Mouse (Mus musculus): ENCODE results near the gene Ccnl2. TPM values are rescaled to one million over a fixed set of nuclear protein-coding genes. Genes with fewer than 3 reads are reported as not detected.
A peak's percentile ranks its signal among the peaks of the same experiment; 100 is the strongest.
"Not testable (repeated sequence)": the region's sequence is repeated elsewhere in the genome, so short reads cannot be mapped to it uniquely, and the experiment has no call there.

Ccnl2 gene
- total RNA-seq, 2 experiments from 2014 or later, result 94.2 to 141 TPM

GRCm38 (mm10) chr4:155788300-155788699 is 24.0 kb upstream of the Ccnl2 start:
- peak; percentile 76 for ATAC-seq (replicated peaks; ENCODE audit: low FRiP score, low TSS enrichment, poor library complexity, severe bottlenecking)

- not testable (repeated sequence) for ATAC-seq (replicated peaks; ENCODE audit: low FRiP score, low TSS enrichment, poor library complexity, severe bottlenecking)
Measured at GRCm38 (mm10) chr4:155788833-155789232, 23.5 kb upstream of the Ccnl2 start.

GRCm38 (mm10) chr4:155790021-155790489 is 22.2 kb upstream of the Ccnl2 start, which contains the start of gene Ankrd65:
Gene Ankrd65, plus strand, starts transcription at chr4:155790439.
- no peak for ATAC-seq (replicated peaks; ENCODE audit: low FRiP score, low TSS enrichment, poor library complexity, severe bottlenecking)

- no peak for ATAC-seq (replicated peaks; ENCODE audit: low FRiP score, low TSS enrichment, poor library complexity, severe bottlenecking)
Measured at GRCm38 (mm10) chr4:155790650-155791161, 21.6 kb upstream of the Ccnl2 start.

- ATAC-seq (replicated peaks; ENCODE audit: low FRiP score, low TSS enrichment, poor library complexity, severe bottlenecking), result no peak
Measured at GRCm38 (mm10) chr4:155791240-155791933, 20.9 kb upstream of the Ccnl2 start.

- no peak for ATAC-seq (replicated peaks; ENCODE audit: low FRiP score, low TSS enrichment, poor library complexity, severe bottlenecking)
Measured at GRCm38 (mm10) chr4:155793730-155794129, 18.6 kb upstream of the Ccnl2 start.

GRCm38 (mm10) chr4:155802075-155802474 is 10.2 kb upstream of the Ccnl2 start:
- no peak for ATAC-seq (replicated peaks; ENCODE audit: low FRiP score, low TSS enrichment, poor library complexity, severe bottlenecking)

GRCm38 (mm10) chr4:155802741-155803339 is 9.4 kb upstream of the Ccnl2 start, which contains the start of gene Mrpl20:
Gene Mrpl20, plus strand, starts transcription at chr4:155802878.
- ATAC-seq (replicated peaks; ENCODE audit: low FRiP score, low TSS enrichment, poor library complexity, severe bottlenecking), result peak; percentile 67

GRCm38 (mm10) chr4:155803340-155804041 is 8.8 kb upstream of the Ccnl2 start:
- peak; percentile 95 for ATAC-seq (replicated peaks; ENCODE audit: low FRiP score, low TSS enrichment, poor library complexity, severe bottlenecking)

- ATAC-seq (replicated peaks; ENCODE audit: low FRiP score, low TSS enrichment, poor library complexity, severe bottlenecking), result no peak
Measured at GRCm38 (mm10) chr4:155807841-155808240, 4.4 kb upstream of the Ccnl2 start.

GRCm38 (mm10) chr4:155812665-155813181 is 434 bp downstream of the Ccnl2 start:
- no peak for ATAC-seq (replicated peaks; ENCODE audit: low FRiP score, low TSS enrichment, poor library complexity, severe bottlenecking)

GRCm38 (mm10) chr4:155817533-155817932 is 5.2 kb downstream of the Ccnl2 start:
- ATAC-seq (replicated peaks; ENCODE audit: low FRiP score, low TSS enrichment, poor library complexity, severe bottlenecking), result no peak

- ATAC-seq (replicated peaks; ENCODE audit: low FRiP score, low TSS enrichment, poor library complexity, severe bottlenecking), result no peak
Measured at GRCm38 (mm10) chr4:155821025-155821424, 8.7 kb downstream of the Ccnl2 start.

- no peak for ATAC-seq (replicated peaks; ENCODE audit: low FRiP score, low TSS enrichment, poor library complexity, severe bottlenecking)
Measured at GRCm38 (mm10) chr4:155823443-155823842, 11.2 kb downstream of the Ccnl2 start.

GRCm38 (mm10) chr4:155829866-155830265 is 17.6 kb downstream of the Ccnl2 start:
- no peak for ATAC-seq (replicated peaks; ENCODE audit: low FRiP score, low TSS enrichment, poor library complexity, severe bottlenecking)

GRCm38 (mm10) chr4:155830596-155830995 is 18.3 kb downstream of the Ccnl2 start:
- no peak for ATAC-seq (replicated peaks; ENCODE audit: low FRiP score, low TSS enrichment, poor library complexity, severe bottlenecking)

GRCm38 (mm10) chr4:155831205-155831766 is 19.0 kb downstream of the Ccnl2 start, which contains the start of gene Aurkaip1:
Gene Aurkaip1, plus strand, starts transcription at chr4:155831272.
- peak; percentile 85 for ATAC-seq (replicated peaks; ENCODE audit: low FRiP score, low TSS enrichment, poor library complexity, severe bottlenecking)

- no peak for ATAC-seq (replicated peaks; ENCODE audit: low FRiP score, low TSS enrichment, poor library complexity, severe bottlenecking)
Measured at GRCm38 (mm10) chr4:155831831-155832230, 19.5 kb downstream of the Ccnl2 start.

GRCm38 (mm10) chr4:155832321-155832720 is 20.0 kb downstream of the Ccnl2 start:
- ATAC-seq (replicated peaks; ENCODE audit: low FRiP score, low TSS enrichment, poor library complexity, severe bottlenecking), result no peak
